Mouse (Mus musculus) frontal cortex, adult 2 months (tissue): ENCODE measurements at regions not wholly inside any gene's neighbourhood (a gene's known extent, or its start where the extent isn't known, plus 50 kb on each side); places are given as distances from the start of the nearest gene placed in this dataset.
A peak's percentile ranks its signal among the peaks of the same experiment; 100 is the strongest.

Source experiments
- DNase-seq, 2 experiments: peaks; one replicate each; pipeline ENCODE4 v3.0.0; 2022; ENCODE audit warnings: low spot score in 1 of 2; ENCODE audit errors: extremely low spot score in 1 of 2

GRCm38 (mm10) chr2:6263565-6263964 is 50.7 kb upstream of the Echdc3 start:
- no peak for DNase-seq

GRCm38 (mm10) chr2:6264085-6264783 is 51.4 kb upstream of the Echdc3 start:
- no peak for DNase-seq

- DNase-seq: no peak
These were observed 52.3 kb upstream of the Echdc3 start for GRCm38 (mm10) chr2:6265117-6265516.

- DNase-seq: no peak
These were observed 54.2 kb upstream of the Echdc3 start for GRCm38 (mm10) chr2:6267066-6267465.

- DNase-seq: peak; percentile 48 to 81
These were observed 54.7 kb upstream of the Echdc3 start for GRCm38 (mm10) chr2:6267537-6267936.

GRCm38 (mm10) chr2:6272514-6272913 is 50.0 kb upstream of the Usp6nl start:
- no peak for DNase-seq
